Mouse (Mus musculus): ENCODE measurements at regions not wholly inside any gene's neighbourhood (a gene's known extent, or its start where the extent isn't known, plus 50 kb on each side); places are given as distances from the start of the nearest gene placed in this dataset.

- H3K36me3 ChIP-seq = no peaks in the 10 kb centered on the region
- no peak overlapping the region for H3K27ac ChIP-seq
- no peaks in the 10 kb centered on the region for H3K27me3 ChIP-seq (ENCODE audit: low read depth, poor library complexity, severe bottlenecking)
- no peak for DNase-seq (ENCODE audit: low spot score)
- H3K4me3 ChIP-seq = no peak overlapping the region
- H3K9me3 ChIP-seq (replicated peaks) = no peaks in the 10 kb centered on the region
- 82% methylated on average over 2 of the region's 2 CpGs for WGBS
- peaks cover 5% of the 10 kb centered on the region for H3K4me1 ChIP-seq
Observed at GRCm38 (mm10) chr17:9773744-9774143, 104.2 kb upstream of the Pabpc6 start.

- H3K9me3 ChIP-seq (replicated peaks) = no peaks in the 10 kb centered on the region
- no peak for DNase-seq (ENCODE audit: low spot score)
- no peak overlapping the region for H3K27ac ChIP-seq
- H3K4me3 ChIP-seq = no peak overlapping the region
- no peaks in the 10 kb centered on the region for H3K36me3 ChIP-seq
- peaks cover 14% of the 10 kb centered on the region for H3K4me1 ChIP-seq
- H3K27me3 ChIP-seq (ENCODE audit: low read depth, poor library complexity, severe bottlenecking) = peaks cover 17% of the 10 kb centered on the region; the same call in 1 of the 2 replicates
Observed at GRCm38 (mm10) chr17:9768275-9768674, 98.8 kb upstream of the Pabpc6 start.

GRCm38 (mm10) chr17:9765680-9766250 lies 96.2 kb upstream of the Pabpc6 start:
- peaks cover 14% of the 10 kb centered on the region for H3K4me1 ChIP-seq
- 84% methylated on average over 5 of the region's 5 CpGs for WGBS
- no peaks in the 10 kb centered on the region for H3K9me3 ChIP-seq (replicated peaks)
- peaks cover 28% of the 10 kb centered on the region; the same call in 1 of the 2 replicates for H3K27me3 ChIP-seq (ENCODE audit: low read depth, poor library complexity, severe bottlenecking)
- H3K4me3 ChIP-seq = no peak overlapping the region
- no peak for DNase-seq (ENCODE audit: low spot score)
- H3K27ac ChIP-seq = no peak overlapping the region
- H3K36me3 ChIP-seq = no peaks in the 10 kb centered on the region

- Histone ChIP-seq H3K27ac (peak overlapping the region; percentile 62; the same call in 1 of the 2 replicates), H3K9me3 (replicated peaks) (no peaks in the 10 kb centered on the region), H3K4me1 (peaks cover 14% of the 10 kb centered on the region), H3K27me3 (ENCODE audit: low read depth, poor library complexity, severe bottlenecking) (peaks cover 34% of the 10 kb centered on the region; the same call in 1 of the 2 replicates), H3K36me3 (no peaks in the 10 kb centered on the region), H3K4me3 (peak overlapping the region; percentile 51)
- WGBS = 3% methylated on average over 22 of the region's 22 CpGs
- DNase-seq (ENCODE audit: low spot score) = peak; percentile 58
Observed at GRCm38 (mm10) chr17:9764701-9765359, 95.3 kb upstream of the Pabpc6 start.

- no peak for DNase-seq (ENCODE audit: low spot score)
- Histone ChIP-seq H3K27ac (no peak overlapping the region), H3K9me3 (replicated peaks) (no peaks in the 10 kb centered on the region), H3K4me1 (peaks cover 17% of the 10 kb centered on the region), H3K36me3 (no peaks in the 10 kb centered on the region), H3K27me3 (ENCODE audit: low read depth, poor library complexity, severe bottlenecking) (peaks cover 34% of the 10 kb centered on the region; the same call in 1 of the 2 replicates), H3K4me3 (peak overlapping the region; percentile 51)
- 12% methylated on average over 9 of the region's 9 CpGs for WGBS
Observed at GRCm38 (mm10) chr17:9764041-9764606, 94.6 kb upstream of the Pabpc6 start.

- Histone ChIP-seq H3K27me3 (ENCODE audit: low read depth, poor library complexity, severe bottlenecking) (peaks cover 34% of the 10 kb centered on the region; the same call in 1 of the 2 replicates), H3K36me3 (no peaks in the 10 kb centered on the region), H3K9me3 (replicated peaks) (no peaks in the 10 kb centered on the region), H3K4me1 (peaks cover 17% of the 10 kb centered on the region), H3K27ac (no peak overlapping the region), H3K4me3 (no peak overlapping the region)
- DNase-seq (ENCODE audit: low spot score) = no peak
- 34% methylated on average over 9 of the region's 9 CpGs for WGBS
Observed at GRCm38 (mm10) chr17:9763110-9763509, 93.6 kb upstream of the Pabpc6 start.

GRCm38 (mm10) chr17:9762436-9762835 lies 92.9 kb upstream of the Pabpc6 start:
- no peak overlapping the region for H3K27ac ChIP-seq
- no peaks in the 10 kb centered on the region for H3K9me3 ChIP-seq (replicated peaks)
- DNase-seq (ENCODE audit: low spot score) = no peak
- peaks cover 39% of the 10 kb centered on the region; the same call in 1 of the 2 replicates for H3K27me3 ChIP-seq (ENCODE audit: low read depth, poor library complexity, severe bottlenecking)
- H3K4me3 ChIP-seq = no peak overlapping the region
- H3K4me1 ChIP-seq = peaks cover 17% of the 10 kb centered on the region
- H3K36me3 ChIP-seq = no peaks in the 10 kb centered on the region
- WGBS = 76% methylated on average over 7 of the region's 7 CpGs

- Histone ChIP-seq H3K4me1 (peaks cover 17% of the 10 kb centered on the region), H3K4me3 (no peak overlapping the region), H3K27me3 (ENCODE audit: low read depth, poor library complexity, severe bottlenecking) (peaks cover 32% of the 10 kb centered on the region; the same call in 1 of the 2 replicates), H3K27ac (no peak overlapping the region), H3K36me3 (no peaks in the 10 kb centered on the region), H3K9me3 (replicated peaks) (no peaks in the 10 kb centered on the region)
- 91% methylated on average over 2 of the region's 2 CpGs for WGBS
- DNase-seq (ENCODE audit: low spot score) = no peak
Observed at GRCm38 (mm10) chr17:9760706-9761059, 91.2 kb upstream of the Pabpc6 start.

- 87% methylated on average over 8 of the region's 8 CpGs for WGBS
- Histone ChIP-seq H3K9me3 (replicated peaks) (no peaks in the 10 kb centered on the region), H3K27me3 (ENCODE audit: low read depth, poor library complexity, severe bottlenecking) (peaks cover 31% of the 10 kb centered on the region; the same call in 1 of the 2 replicates), H3K36me3 (no peaks in the 10 kb centered on the region), H3K4me1 (peaks cover 15% of the 10 kb centered on the region), H3K27ac (no peak overlapping the region), H3K4me3 (no peak overlapping the region)
- no peak for DNase-seq (ENCODE audit: low spot score)
Observed at GRCm38 (mm10) chr17:9760026-9760705, 90.6 kb upstream of the Pabpc6 start.

GRCm38 (mm10) chr17:9759421-9759852 lies 89.9 kb upstream of the Pabpc6 start:
- peaks cover 31% of the 10 kb centered on the region; the same call in 1 of the 2 replicates for H3K27me3 ChIP-seq (ENCODE audit: low read depth, poor library complexity, severe bottlenecking)
- H3K9me3 ChIP-seq (replicated peaks) = no peaks in the 10 kb centered on the region
- peaks cover 11% of the 10 kb centered on the region for H3K4me1 ChIP-seq
- DNase-seq (ENCODE audit: low spot score) = peak; percentile 57
- H3K27ac ChIP-seq = no peak overlapping the region
- H3K4me3 ChIP-seq = no peak overlapping the region
- H3K36me3 ChIP-seq = no peaks in the 10 kb centered on the region
- WGBS = 46% methylated on average over 7 of the region's 7 CpGs

- Histone ChIP-seq H3K4me1 (0 out of 2 replicates have a peak, but pooled peaks cover 3% of the 10 kb centered on the region), H3K27ac (no peak overlapping the region)
- 95% methylated on average over 4 of the region's 4 CpGs for WGBS
Observed at GRCm38 (mm10) chr17:9757725-9758251, 88.3 kb upstream of the Pabpc6 start.

GRCm38 (mm10) chr17:9756675-9757074 lies 87.2 kb upstream of the Pabpc6 start:
- Histone ChIP-seq H3K27ac (no peak overlapping the region), H3K27me3 (ENCODE audit: low read depth, poor library complexity, severe bottlenecking) (peaks cover 15% of the 10 kb centered on the region; the same call in 1 of the 2 replicates), H3K4me3 (no peak overlapping the region), H3K36me3 (no peaks in the 10 kb centered on the region), H3K9me3 (replicated peaks) (no peaks in the 10 kb centered on the region), H3K4me1 (0 out of 2 replicates have a peak, but pooled peaks cover 3% of the 10 kb centered on the region)
- WGBS = 88% methylated on average over 12 of the region's 12 CpGs
- DNase-seq (ENCODE audit: low spot score) = no peak

More at GRCm38 (mm10) chr17:9757725-9758251, 88.3 kb upstream of the Pabpc6 start:
- no peak overlapping the region for H3K4me3 ChIP-seq
- DNase-seq (ENCODE audit: low spot score) = no peak
- no peaks in the 10 kb centered on the region for H3K36me3 ChIP-seq
- no peaks in the 10 kb centered on the region for H3K9me3 ChIP-seq (replicated peaks)
- peaks cover 18% of the 10 kb centered on the region; the same call in 1 of the 2 replicates for H3K27me3 ChIP-seq (ENCODE audit: low read depth, poor library complexity, severe bottlenecking)

Measured in limb, embryonic 10.5 days (tissue).